Mouse (Mus musculus): Measurements from ENCODE around the gene Ctr9.

DNA sequence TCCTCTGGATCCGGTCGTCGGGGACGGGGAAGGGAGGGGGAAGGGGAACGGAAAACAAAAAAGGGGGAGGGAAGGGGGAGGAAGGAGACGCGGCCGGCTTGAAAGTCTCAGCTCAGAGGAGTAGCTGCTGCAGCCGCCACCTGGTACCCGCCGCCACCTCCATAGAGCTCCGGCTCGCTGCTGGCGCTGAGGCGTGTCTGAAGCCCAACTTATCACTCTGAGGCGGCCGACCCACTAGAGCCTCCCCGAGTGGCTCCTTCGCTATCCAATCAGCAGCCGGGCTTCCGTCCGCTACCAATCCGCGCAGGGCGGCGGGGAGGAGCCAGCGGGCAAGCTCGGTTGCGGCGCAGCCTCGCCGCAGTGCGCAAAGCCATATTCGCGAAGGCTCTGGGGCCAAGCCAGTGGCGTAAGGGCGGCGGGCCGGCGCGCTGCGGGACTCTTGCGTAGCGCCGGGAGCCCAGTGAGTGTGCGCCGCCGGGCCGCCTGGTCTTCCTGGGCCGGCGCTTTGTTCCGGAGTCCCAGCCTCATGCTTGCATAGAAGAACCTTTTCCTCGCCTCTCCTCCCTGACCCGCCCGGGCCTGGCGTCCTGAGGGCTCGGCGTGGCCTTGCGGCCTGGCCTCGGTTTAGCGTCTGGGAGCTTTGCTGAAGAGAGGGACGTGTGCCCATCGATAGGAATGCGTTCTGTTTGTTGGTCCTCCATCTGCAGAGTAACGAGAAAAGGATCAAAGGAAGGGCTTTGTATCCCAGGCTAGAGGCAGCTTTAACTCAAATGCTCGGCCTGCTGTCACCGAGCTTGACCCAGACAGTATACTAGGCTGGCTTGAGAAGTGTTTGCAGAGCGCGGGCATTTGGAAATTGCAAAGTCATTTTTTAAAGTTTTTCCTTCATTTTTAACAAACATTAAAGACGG is 54.3 kb downstream of the Ctr9 start, which contains the start of gene Eif4g2:
- TF ChIP-seq GATA1 (IDR thresholded peaks at IDR 0.05; ENCODE audit: borderline replicate concordance, low read length) (no peak), FLI1 (IDR thresholded peaks at IDR 0.05; ENCODE audit: low read length) (no peak)

All from megakaryocyte, embryonic 14.5 days (primary cell).